Mouse (Mus musculus) megakaryocyte, embryonic 14.5 days (primary cell): ENCODE data around the gene Olfr1369-ps1.

Experiments
- FLI1 ChIP-seq: IDR thresholded peaks from 2 replicates; pipeline ENCODE4 v1.6.1; 2012; ENCODE audit warnings: low read length, inconsistent platforms, mixed read lengths
- GATA1 ChIP-seq: IDR thresholded peaks from 3 replicates; pipeline ENCODE4 v1.6.1; 2012; ENCODE audit warnings: mixed read lengths, low read length, inconsistent platforms, borderline replicate concordance

- TF ChIP-seq GATA1, result no peak
- no peak for TF ChIP-seq FLI1
Measured at GRCm38 (mm10) chr13:21110441-21110840, 842 bp upstream of the Olfr1369-ps1 start.
